Mouse (Mus musculus) erythroblast, embryonic 14.5 days (primary cell): Measurements from ENCODE around the gene Rxfp1.

Source experiments
- GATA1 ChIP-seq: IDR thresholded peaks from 2 replicates; pipeline ENCODE4 v1.6.1; 2012; ENCODE audit warnings: low read length, inconsistent platforms, mixed read lengths
- TAL1 ChIP-seq: IDR thresholded peaks from 3 replicates; pipeline ENCODE4 v1.6.1; 2012; ENCODE audit warnings: low read length, inconsistent platforms, mixed read lengths

- peak; percentile 65 for TF ChIP-seq GATA1
- no peak for TF ChIP-seq TAL1
Observed at GRCm38 (mm10) chr3:79628561-79629415, 108.9 kb downstream of the Rxfp1 start, which contains the start of gene 4930579G24Rik.
